Mouse (Mus musculus) telencephalon, adult 2 months (tissue): ENCODE measurements around the gene Cenph.
A peak's percentile ranks its signal among the peaks of the same experiment; 100 is the strongest.
"Not testable (repeated sequence)": the region's sequence is repeated elsewhere in the genome, so short reads cannot be mapped to it uniquely, and the experiment has no call there.

ENCODE experiments used
- DNase-seq: peaks from one replicate; pipeline ENCODE4 v3.0.0-alpha.2; 2011; ENCODE audit warnings: low read depth, low spot score

The Cenph gene

GRCm38 (mm10) chr13:100775252-100776055, at the start of gene Cenph:
Gene Cenph, minus strand, starts transcription at chr13:100775899.
- peak; percentile 81 for DNase-seq

GRCm38 (mm10) chr13:100824916-100825315, 49.2 kb upstream of the Cenph start:
- DNase-seq: no peak

- no peak for DNase-seq
Measured at GRCm38 (mm10) chr13:100824306-100824705, 48.6 kb upstream of the Cenph start.

GRCm38 (mm10) chr13:100823863-100824262, 48.2 kb upstream of the Cenph start:
- no peak for DNase-seq

- no peak for DNase-seq
Measured at GRCm38 (mm10) chr13:100814451-100814850, 38.8 kb upstream of the Cenph start.

- no peak for DNase-seq
Measured at GRCm38 (mm10) chr13:100805776-100806175, 30.1 kb upstream of the Cenph start.

- DNase-seq: no peak
Measured at GRCm38 (mm10) chr13:100797171-100797570, 21.5 kb upstream of the Cenph start.

GRCm38 (mm10) chr13:100789083-100789482, 13.4 kb upstream of the Cenph start:
- DNase-seq: no peak

GRCm38 (mm10) chr13:100788057-100788456, 12.4 kb upstream of the Cenph start:
- not testable (repeated sequence) for DNase-seq

- DNase-seq: no peak
Measured at GRCm38 (mm10) chr13:100787316-100788010, 11.8 kb upstream of the Cenph start.

- DNase-seq: peak; percentile 60
Measured at GRCm38 (mm10) chr13:100786414-100786867, 10.7 kb upstream of the Cenph start, which contains the start of gene Ccnb1. Gene Ccnb1, minus strand, starts transcription at chr13:100786570.

GRCm38 (mm10) chr13:100785806-100786413, 10.2 kb upstream of the Cenph start:
- DNase-seq: no peak

- no peak for DNase-seq
Measured at GRCm38 (mm10) chr13:100777491-100777890, 1.8 kb upstream of the Cenph start.

- no peak for DNase-seq
Measured at GRCm38 (mm10) chr13:100776710-100777109, 1.0 kb upstream of the Cenph start.

GRCm38 (mm10) chr13:100776056-100776419, 339 bp upstream of the Cenph start:
- no peak for DNase-seq

- DNase-seq: no peak
Measured at GRCm38 (mm10) chr13:100774704-100775103, 995 bp downstream of the Cenph start.

GRCm38 (mm10) chr13:100755329-100755728, 20.4 kb downstream of the Cenph start:
- no peak for DNase-seq

GRCm38 (mm10) chr13:100754186-100754585, 21.5 kb downstream of the Cenph start:
- DNase-seq: no peak

- no peak for DNase-seq
Measured at GRCm38 (mm10) chr13:100753011-100753410, 22.7 kb downstream of the Cenph start.

- no peak for DNase-seq
Measured at GRCm38 (mm10) chr13:100752529-100752928, 23.2 kb downstream of the Cenph start.

GRCm38 (mm10) chr13:100751402-100751801, 24.3 kb downstream of the Cenph start:
- DNase-seq: no peak

GRCm38 (mm10) chr13:100750799-100751198, 24.9 kb downstream of the Cenph start:
- DNase-seq: no peak
